Mouse (Mus musculus) layer of hippocampus, adult 8-10 months (tissue): ENCODE data around the gene Spdef. TPM values are rescaled to one million over a fixed set of nuclear protein-coding genes. Genes with fewer than 3 reads are reported as not detected.
A peak's percentile ranks its signal among the peaks of the same experiment; 100 is the strongest.

Experiments
- DNase-seq, 2 experiments: peaks; one replicate each; pipeline ENCODE4 v3.0.0; 2022; ENCODE audit warnings: low spot score in 2 of 2
- total RNA-seq, 4 experiments: library from RNA; stranded (reverse); gene quantifications; 2 replicates each; pipeline ENCODE4 v1.2.4; 2022

Spdef gene
- total RNA-seq, 4 experiments from 2014 or later: 0.25 to 0.63 (median 0.31) TPM; not detected in 1

- DNase-seq: no peak
These were observed 49.6 kb downstream of the Spdef start for GRCm38 (mm10) chr17:27678924-27679813.

- no peak for DNase-seq
These were observed 51.0 kb downstream of the Spdef start for GRCm38 (mm10) chr17:27677756-27678155.

- DNase-seq: no peak
These were observed 52.5 kb downstream of the Spdef start for GRCm38 (mm10) chr17:27676270-27676669.

- DNase-seq: no peak
These were observed 53.3 kb downstream of the Spdef start for GRCm38 (mm10) chr17:27675453-27675852.

- peak in 1 of 2 experiments; percentile 42 for DNase-seq
These were observed 54.8 kb downstream of the Spdef start for GRCm38 (mm10) chr17:27673945-27674344.

- DNase-seq: no peak
These were observed 57.0 kb downstream of the Spdef start for GRCm38 (mm10) chr17:27671720-27672119.

Other genes starting within 250 kb of the Spdef start
- gene Grm4, start 207.6 kb downstream of the Spdef start, total RNA-seq: 10 to 100 TPM in 3 of 4 experiments, 1 to 10 TPM in 1; 9.9 to 13.0 (median 12.6) TPM
- 10 to 100 TPM; 30.4 to 39.8 (median 36.1) TPM for gene Hmga1, start 172.5 kb downstream of the Spdef start, total RNA-seq
- gene AI413582, start 163.2 kb downstream of the Spdef start, total RNA-seq: 10 to 100 TPM; 61.9 to 71.6 (median 65.0) TPM
- 100 to 1,000 TPM; 470 to 533 (median 501) TPM for gene Nudt3, start 105.5 kb downstream of the Spdef start, total RNA-seq
- gene RPS10-NUDT3, start 93.7 kb downstream of the Spdef start, total RNA-seq: 1 to 10 TPM in 1 of 4 experiments, not detected in 3; 1.6 TPM
- 100 to 1,000 TPM; 403 to 610 (median 491) TPM for gene Rps10, start 92.3 kb downstream of the Spdef start, total RNA-seq
- 100 to 1,000 TPM; 308 to 331 (median 324) TPM for gene Pacsin1, start 73.4 kb downstream of the Spdef start, total RNA-seq
- gene D17Wsu92e, start 91.7 kb upstream of the Spdef start, total RNA-seq: 100 to 1,000 TPM; 176 to 194 (median 184) TPM
- gene Snrpc, start 109.2 kb upstream of the Spdef start, total RNA-seq: 10 to 100 TPM; 39.0 to 49.8 (median 42.1) TPM
- 10 to 100 TPM; 17.5 to 20.4 (median 18.4) TPM for gene Uhrf1bp1, start 127.5 kb upstream of the Spdef start, total RNA-seq
- 10 to 100 TPM; 40.2 to 47.4 (median 41.6) TPM for gene Anks1, start 180.4 kb upstream of the Spdef start, total RNA-seq
- gene Taf11, start 180.9 kb upstream of the Spdef start, total RNA-seq: 10 to 100 TPM; 33.2 to 40.6 (median 37.4) TPM